Mouse (Mus musculus) central nervous system, embryonic 18 days (tissue): ENCODE data around the gene Tbce. TPM values are rescaled to one million over a fixed set of nuclear protein-coding genes. Genes with fewer than 3 reads are reported as not detected.

Experiments used
- polyA plus RNA-seq: library from polyadenylated mRNA; depleted of rRNA; stranded (reverse); fragments of >200 nt; gene quantifications from 2 replicates; pipeline ENCODE4 v1.2.3, GENCODE M21; 2012; rRNA removed

Gene Tbce
- 188 and 203 TPM in 2 replicates for polyA plus RNA-seq

GRCm38 (mm10) chr13:14039292-14039965, at the start of gene Tbce:
TSS of gene Tbce (minus strand) at chr13:14039638.

GRCm38 (mm10) chr13:14063013-14063941, 23.8 kb upstream of the Tbce start, which contains the start of the genes Arid4b and Ggps1:
TSS of gene Arid4b (plus strand) at chr13:14063232.
TSS of gene Ggps1 (minus strand) at chr13:14063488.

DNA sequence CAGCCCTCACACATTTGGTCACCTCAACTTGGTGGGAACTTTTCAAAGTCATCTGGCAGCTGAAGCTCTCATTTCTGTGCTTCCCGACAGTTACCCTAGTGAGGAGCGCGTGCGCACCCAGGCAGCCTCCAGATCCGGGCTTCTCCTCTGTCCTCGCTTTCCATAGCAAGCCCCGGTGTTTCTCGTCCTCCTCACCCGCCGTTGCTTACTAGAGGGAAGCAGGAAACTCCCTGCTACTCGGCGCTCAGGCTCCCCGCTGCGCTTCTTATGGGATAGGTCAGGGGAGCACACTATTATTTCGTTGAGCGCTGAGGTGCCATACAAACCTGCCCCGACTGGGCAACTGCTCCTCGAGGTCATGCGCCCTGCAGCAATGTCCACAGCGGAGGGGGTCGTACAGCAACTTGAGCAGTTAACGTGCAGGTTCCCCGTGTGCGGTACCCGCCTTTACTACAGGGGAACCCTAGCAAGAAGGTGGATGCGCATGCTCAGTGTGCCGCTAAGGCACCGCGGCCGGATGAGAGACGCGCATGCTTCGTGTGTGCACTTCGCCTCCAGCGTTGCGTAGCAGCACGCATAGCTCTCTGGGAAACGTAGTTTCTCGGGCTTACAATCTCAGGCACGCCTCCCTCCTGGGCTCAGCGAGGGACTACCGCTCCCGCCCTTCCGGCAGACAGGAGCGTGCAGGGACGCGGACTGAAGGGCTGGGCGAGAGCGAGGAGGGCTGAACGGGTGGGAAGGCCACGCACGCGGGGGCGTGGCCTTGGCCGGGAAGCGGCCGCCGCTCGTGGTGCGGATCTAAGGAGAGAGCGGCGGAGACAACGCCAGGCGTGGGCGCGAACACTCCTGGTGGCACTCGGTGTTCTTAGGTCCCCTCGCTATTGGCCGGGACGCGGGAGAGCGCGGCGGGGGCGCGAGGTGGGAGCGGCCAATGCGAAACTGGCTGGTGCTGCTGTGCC, 85.3 kb downstream of the Tbce start, which contains the start of gene B3galnt2:
Gene B3galnt2 (plus strand): TSS at position 596 of the 959 bp plus-strand sequence.

Other genes starting within 250 kb of the Tbce start
- 27.3 and 28.8 TPM in 2 replicates for gene B3galnt2, start 85.2 kb downstream of the Tbce start, polyA plus RNA-seq
- 25.0 and 26.1 TPM in 2 replicates for gene Arid4b, start 23.6 kb upstream of the Tbce start, polyA plus RNA-seq
- 44.5 and 45.7 TPM in 2 replicates for gene Ggps1, start 23.9 kb upstream of the Tbce start, polyA plus RNA-seq